Mouse (Mus musculus) common myeloid progenitor, adult 5-6 weeks (primary cell): ENCODE data around the gene Slc5a6. TPM values are rescaled to one million over a fixed set of nuclear protein-coding genes. Genes with fewer than 3 reads are reported as not detected.

Source experiments
- ATAC-seq: replicated peaks from 2 replicates; pipeline ENCODE4 v1.8.0; 2016; ENCODE audit warnings: low read depth, mild to moderate bottlenecking, moderate TSS enrichment, inconsistent platforms; ENCODE audit not compliant: poor library complexity, severe bottlenecking
- total RNA-seq: library from RNA; stranded (forward); fragments of 200-1000, 187-1606 nt; gene quantifications from 2 replicates; pipeline ENCODE4 v1.2.3, GENCODE M21; 2017

Gene Slc5a6
- total RNA-seq = 4.5 and 5.3 TPM in 2 replicates

DNA sequence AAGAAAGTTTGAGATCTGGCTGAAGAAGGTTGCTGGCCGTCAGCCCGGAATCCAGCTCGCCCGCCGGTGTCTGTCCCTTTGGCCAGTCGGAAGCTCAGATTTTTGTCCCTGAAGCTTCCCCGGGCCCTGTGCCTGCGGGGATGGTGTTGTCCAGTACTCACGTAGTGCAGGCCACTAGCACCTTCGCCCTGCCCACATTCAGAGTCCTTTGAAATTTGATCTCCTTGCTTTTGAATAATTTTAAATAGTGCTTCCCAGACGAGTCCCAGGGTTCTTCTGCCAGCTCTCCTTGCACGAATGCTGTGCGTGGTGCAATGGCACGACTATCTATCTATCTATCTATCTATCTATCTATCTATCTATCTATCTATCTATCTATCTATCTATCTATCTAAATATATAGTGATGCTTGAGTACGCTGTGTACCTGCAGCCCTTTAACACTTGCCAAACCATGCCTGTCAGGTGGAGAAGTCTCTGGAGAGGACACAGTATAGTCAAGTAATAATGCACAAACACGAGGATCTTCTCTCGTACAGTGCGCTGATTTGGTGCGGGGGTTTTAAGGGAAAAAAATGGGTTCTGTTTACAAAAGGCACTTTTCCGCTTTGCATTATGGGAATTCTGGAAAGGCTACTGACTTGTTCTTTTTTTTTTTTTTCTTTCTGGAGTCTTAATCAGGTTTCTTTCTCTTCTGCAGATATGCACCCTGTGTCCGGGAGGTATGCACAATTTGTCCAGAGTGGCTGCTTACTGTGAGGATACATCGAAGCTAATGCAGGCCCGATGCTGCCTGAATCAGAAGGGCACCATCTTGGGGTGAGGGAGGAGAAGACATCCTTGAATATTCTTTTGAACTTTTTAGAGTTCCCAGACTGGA lies at the start of gene Slc5a6:
Slc5a6 (minus strand) TSS at position 162 of the 879 bp plus-strand sequence.
- peak; percentile 37 for ATAC-seq

- no peak for ATAC-seq
Observed at GRCm38 (mm10) chr5:31095711-31096480, 47.2 kb upstream of the Slc5a6 start.

DNA sequence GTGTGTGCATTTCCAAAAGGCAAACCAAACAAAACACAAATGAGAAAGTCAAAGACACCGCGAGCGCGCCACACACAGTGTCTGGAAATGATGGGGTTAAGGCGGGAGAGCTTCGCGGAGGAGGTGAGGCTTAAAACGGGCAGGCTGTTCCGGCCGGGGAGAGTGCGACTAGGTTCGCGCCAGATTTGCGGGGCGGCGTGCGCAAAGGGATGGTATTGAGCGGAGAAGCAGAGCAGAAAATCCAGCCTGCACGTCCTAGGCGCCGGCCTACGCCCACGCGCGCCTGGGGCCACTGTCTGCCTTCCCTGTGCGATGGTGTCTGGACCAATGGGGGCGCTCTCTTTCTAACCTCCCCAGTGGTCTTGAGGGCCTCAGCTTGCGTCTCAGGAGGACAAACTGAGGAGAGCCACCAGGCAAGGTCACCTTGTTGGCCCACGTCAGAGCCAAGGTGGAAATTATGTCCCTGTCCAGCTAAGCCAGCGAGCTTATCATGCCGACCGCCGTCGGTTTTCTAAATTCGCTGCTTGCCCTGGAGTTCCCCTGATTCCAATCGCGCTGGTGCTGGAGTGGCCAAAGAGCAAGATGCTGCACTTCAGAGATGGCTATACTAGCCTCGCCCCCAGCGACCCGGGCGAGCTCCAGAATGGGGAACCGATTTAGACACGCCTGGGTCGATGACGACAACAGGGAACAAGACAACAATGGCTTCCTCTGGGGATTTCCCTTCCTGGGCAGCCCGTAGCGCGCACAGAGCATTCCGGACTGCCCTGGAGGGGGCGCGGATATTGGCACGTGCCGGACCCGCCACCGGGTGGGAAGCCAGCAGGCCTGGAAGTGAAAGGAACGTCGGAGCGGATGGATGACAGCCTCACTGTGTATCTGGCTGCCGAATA lies 46.3 kb upstream of the Slc5a6 start:
- peak; percentile 94 for ATAC-seq

DNA sequence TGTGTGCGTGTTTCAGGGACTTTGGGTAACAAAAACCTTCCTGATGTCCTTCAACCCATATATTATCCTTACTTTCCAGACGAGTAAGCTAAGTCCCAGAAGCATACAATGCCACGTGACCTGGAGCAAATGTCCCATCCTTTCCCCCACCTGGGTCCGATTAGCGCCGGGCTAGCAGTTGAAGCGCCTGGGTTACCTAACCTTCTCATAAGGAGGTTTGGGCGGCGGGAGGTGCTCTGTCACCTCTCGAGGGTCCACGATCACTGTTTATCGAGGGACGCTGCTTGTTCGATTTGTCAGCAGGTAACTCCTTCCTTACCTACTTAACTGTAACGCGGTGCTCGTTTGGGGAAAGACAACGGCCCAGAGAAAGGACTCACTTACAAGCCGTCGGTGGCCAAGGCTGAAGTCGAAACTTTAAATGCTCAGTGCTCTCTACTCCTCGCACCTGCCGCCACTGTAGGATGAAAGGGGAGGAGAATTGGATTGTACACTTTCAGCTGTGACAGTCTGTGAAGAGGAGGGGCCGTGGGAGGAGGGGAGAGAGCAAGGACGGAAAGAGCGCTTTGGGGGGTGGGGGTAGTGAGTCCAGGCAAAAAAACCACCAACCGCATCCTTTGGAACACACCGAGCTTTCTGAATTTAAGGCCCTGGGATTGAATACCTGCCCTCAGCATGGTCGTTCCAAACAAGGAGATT lies 45.5 kb upstream of the Slc5a6 start:
- ATAC-seq = no peak

GRCm38 (mm10) chr5:31093151-31094041 lies 44.7 kb upstream of the Slc5a6 start:
- no peak for ATAC-seq

- ATAC-seq = no peak
Observed at GRCm38 (mm10) chr5:31092231-31092975, 43.7 kb upstream of the Slc5a6 start.

GRCm38 (mm10) chr5:31087131-31087530 lies 38.4 kb upstream of the Slc5a6 start:
- no peak for ATAC-seq

GRCm38 (mm10) chr5:31086606-31087005 lies 37.9 kb upstream of the Slc5a6 start:
- ATAC-seq = no peak

DNA sequence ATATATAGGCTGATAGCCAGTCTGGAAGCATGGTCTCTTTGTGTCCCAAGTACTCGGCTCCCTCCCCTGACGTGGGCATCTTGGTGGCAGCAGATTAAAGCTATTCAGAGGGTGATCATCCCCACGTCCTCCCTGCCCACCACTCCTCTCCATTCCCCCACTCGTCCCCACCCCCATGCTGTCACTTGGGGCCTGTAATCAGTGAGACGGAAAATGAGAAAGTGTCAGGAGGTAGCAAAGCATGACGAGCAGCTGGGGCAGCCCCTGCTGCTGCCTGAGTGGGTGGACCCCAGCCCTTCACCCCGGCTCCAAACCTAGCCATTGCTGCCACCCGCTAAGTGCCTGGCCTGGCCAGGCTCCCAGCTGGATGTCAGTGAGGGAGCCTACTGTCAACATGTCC lies 35.2 kb upstream of the Slc5a6 start:
- ATAC-seq = no peak

GRCm38 (mm10) chr5:31082935-31083625 lies 34.4 kb upstream of the Slc5a6 start:
- no peak for ATAC-seq

DNA sequence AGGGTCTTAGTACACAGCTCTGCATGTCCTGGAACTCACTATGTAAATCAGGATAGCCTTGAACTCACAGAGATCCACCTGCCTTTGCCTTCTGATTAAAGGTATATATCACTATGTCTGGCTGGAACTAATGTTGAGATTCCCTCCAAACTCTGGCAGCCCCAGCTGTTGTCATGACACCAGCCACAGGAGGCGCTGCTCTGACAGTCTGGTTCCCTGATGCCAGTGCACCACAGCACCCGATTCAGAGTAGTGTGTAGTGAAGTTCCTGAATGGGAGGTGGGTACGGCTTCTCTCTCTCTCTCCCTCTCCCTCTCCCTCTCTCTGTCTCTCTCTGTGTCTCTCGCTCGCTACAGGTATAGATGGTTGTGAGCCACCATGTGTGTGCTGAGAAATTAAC lies 33.6 kb upstream of the Slc5a6 start:
- peak; percentile 69 for ATAC-seq

DNA sequence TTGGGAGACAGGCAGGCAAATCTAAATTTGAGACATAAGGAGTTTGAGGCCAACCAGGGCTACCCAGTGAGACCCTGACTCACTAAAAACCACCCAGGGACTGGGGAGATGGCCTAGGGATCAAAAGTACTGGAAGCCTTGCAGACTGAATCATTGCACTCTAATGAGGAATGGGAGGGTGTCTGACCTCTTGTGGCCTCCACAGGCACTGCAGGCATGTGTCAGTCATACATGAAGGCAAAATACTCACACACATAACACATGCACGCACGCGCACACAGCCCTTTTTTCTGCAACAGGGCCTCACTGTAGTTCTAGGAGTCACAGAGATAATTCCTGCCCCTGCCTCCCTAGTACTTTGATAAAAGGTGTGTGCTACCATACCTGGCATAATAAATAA lies 32.7 kb upstream of the Slc5a6 start:
- ATAC-seq = peak; percentile 69

- ATAC-seq = no peak
Observed at GRCm38 (mm10) chr5:31080795-31081164, 32.1 kb upstream of the Slc5a6 start.

- ATAC-seq = no peak
Observed at GRCm38 (mm10) chr5:31080059-31080794, 31.5 kb upstream of the Slc5a6 start.

DNA sequence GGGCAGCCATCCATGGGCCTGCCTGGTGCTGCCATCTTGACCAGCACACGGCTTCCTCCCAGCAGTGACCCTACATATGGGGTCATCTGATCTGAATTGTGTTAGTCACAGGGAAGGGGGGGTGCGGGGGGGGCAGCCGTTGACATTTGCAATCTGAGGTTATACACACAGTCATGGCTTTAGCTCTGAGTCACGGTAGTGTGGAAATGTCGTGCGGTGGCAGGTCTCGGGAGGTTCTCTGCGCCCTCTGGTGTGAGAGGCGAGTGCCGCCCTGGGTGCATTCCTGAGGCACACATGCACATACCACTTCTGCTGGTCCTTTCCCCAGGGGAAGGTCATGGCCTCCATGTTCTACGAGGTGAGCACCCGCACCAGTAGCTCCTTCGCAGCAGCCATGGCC lies 27.6 kb upstream of the Slc5a6 start:
- ATAC-seq = no peak

DNA sequence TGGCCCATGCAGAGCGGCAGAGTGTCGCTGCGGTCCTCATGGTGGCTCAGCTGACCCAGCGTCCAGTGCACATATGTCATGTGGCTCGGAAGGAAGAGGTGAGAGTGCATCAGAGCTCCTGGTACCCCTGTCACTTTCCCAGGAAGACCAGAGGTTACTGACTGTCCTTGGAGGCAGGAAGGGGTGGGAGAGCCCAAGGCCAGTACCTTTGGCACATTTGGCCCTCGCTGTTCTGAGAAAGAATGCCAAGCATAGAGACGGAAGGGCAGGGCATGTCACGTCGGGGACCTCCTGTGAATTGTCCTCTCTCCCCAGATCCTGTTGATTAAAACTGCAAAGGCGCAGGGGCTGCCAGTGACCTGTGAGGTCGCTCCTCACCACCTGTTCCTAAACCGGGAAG lies 24.5 kb upstream of the Slc5a6 start:
- no peak for ATAC-seq

GRCm38 (mm10) chr5:31071821-31072220 lies 23.1 kb upstream of the Slc5a6 start:
- ATAC-seq = no peak
